Mouse (Mus musculus): ENCODE measurements around the gene Ccm2. TPM values are rescaled to one million over a fixed set of nuclear protein-coding genes. Genes with fewer than 3 reads are reported as not detected.
A peak's percentile ranks its signal among the peaks of the same experiment; 100 is the strongest.

Ccm2 gene
- polyA plus RNA-seq, 1 experiment = 100 TPM

DNA sequence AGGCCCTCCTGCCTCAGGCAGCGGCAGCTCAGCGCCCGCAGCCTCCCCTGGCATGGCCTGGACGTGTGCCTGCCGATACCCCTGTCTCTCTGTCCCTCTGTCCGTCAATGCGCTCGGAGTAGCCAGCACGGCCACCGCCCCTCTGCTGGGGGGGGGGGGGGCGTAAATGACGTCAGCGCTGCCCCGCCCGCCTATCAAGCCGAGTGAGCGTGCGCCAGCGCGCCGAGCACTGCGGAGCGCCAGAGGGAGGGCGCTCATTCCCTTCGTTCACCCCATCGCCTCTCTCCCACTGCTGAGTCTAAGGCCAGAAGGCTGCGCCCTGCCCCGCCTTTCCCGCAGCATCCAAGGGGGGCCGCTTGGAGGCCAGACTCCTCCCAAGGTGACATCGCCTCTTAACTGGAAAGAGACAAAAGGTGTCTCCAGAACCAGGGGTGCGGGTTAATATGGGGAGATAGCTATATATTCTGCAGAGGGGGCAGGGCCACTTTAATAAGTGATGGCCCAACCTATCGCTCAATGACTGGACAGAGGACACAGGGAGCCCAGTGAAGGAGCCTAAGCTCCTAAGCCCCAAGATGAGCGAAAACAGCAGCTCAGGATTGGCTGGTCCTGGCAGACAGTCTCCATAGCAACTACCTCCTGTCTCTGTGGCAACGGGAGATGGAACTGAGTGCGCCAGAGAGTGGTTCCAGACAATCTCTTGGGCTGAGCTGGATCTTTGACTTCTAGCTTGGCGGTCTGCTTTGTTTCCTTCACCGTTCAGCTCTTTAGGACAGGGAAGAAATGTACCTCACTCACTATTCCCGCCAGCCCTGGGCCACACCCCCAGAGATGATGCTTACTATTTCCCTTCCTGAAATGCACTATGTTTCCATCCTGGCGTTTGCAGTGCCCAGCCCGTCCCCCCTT lies 59.1 kb downstream of the Ccm2 start, which contains the start of gene Nacad:
Gene Nacad, minus strand, starts transcription at position 563 of the 909 bp plus-strand sequence.
- DNase-seq = no peak
- Histone ChIP-seq H3K4me3 (replicated peaks; ENCODE audit: extremely low read depth, low read depth, low read length) (peak within 1 kb of the TSS; percentile 6), H3K4me1 (ENCODE audit: control insufficient read depth, insufficient read depth, low read length) (no peaks in the 10 kb centered on the region; the same call in 1 of the 2 replicates)
- WGBS = 7% methylated on average over 35 of the region's 41 CpGs
- TF ChIP-seq POLR2A (IDR thresholded peaks at IDR 0.05; ENCODE audit: borderline replicate concordance, extremely low read depth, low read depth, low read length) (no peak), CTCF (IDR thresholded peaks at IDR 0.05; ENCODE audit: insufficient read depth, low read length) (no peak)

DNA sequence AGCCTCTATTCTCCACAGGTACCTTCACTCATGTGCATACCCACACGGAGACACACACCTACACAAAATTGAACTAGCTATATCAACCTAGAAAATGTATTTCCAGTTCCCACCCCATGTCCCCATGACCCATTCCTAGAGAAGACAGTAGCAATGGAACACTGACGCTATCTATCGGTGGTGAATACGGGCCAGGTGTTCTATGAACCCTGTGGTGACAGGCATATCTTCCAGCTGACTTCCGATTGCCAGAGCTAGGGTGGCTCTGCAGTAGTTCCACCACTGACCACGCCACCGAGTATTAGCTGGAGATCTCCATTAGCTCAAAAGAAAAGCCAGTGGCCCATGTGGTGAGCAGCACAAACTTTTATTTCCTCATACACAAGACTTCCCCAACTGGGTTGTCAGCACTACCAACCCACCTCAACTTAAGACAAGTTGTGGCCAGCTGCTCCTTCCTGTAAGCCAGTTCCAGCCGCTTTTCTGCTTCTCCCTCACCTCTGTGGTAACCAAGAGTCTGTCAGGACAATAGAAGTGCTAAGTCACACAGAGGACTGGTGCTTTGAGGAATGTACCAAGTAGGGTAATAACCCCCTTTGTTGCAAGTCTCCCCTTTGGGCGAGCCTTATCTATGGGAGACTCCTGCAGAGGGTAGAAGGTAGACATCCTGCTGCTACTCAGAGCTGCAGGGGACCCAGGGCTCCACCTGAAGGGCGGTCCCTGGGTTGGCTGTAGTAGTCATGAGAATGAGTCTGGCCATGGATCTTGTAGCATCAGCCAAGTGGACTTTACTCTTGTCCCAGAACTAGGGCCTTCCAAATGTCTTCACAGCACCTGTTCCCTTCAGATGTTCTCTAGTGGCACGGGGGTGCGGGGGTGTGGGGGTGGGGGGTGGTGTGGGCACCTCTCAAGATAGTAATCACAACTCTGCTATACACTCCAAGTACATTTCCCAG lies 68.8 kb downstream of the Ccm2 start:
- TF ChIP-seq CTCF (IDR thresholded peaks at IDR 0.05; ENCODE audit: insufficient read depth, low read length) (no peak), POLR2A (IDR thresholded peaks at IDR 0.05; ENCODE audit: borderline replicate concordance, extremely low read depth, low read depth, low read length) (no peak)
- no peak for DNase-seq
- 82% methylated on average over 12 of the region's 12 CpGs for WGBS
- no peak overlapping the region for H3K4me3 ChIP-seq (replicated peaks; ENCODE audit: extremely low read depth, low read depth, low read length)
- H3K4me1 ChIP-seq (ENCODE audit: control insufficient read depth, insufficient read depth, low read length) = no peaks in the 10 kb centered on the region

DNA sequence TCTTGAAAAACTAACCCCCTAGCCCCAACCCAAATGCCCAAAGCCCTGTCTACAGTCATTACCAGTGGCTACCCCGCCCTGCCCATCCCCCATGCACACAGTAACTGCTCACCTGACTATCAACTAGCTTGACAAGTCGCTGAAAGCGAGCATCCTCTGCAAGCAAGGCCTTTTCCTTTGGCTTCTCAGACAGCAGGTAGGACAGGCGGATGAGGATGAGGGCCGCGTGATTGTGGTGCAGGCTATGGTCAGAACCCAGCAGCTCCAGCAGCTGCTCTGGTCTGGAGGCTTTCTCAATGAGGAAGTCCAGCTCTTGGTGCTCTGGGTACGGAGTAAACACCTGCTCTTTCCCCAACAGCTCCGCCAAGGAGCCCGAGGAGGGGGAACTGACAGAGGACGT lies 77.0 kb downstream of the Ccm2 start:
- Histone ChIP-seq H3K4me3 (replicated peaks; ENCODE audit: extremely low read depth, low read depth, low read length) (no peak overlapping the region), H3K4me1 (ENCODE audit: control insufficient read depth, insufficient read depth, low read length) (peaks cover 4% of the 10 kb centered on the region)
- no peak for DNase-seq
- WGBS = 78% methylated on average over 10 of the region's 10 CpGs
- TF ChIP-seq POLR2A (IDR thresholded peaks at IDR 0.05; ENCODE audit: borderline replicate concordance, extremely low read depth, low read depth, low read length) = no peak
- no peak for TF ChIP-seq CTCF (IDR thresholded peaks at IDR 0.05; ENCODE audit: insufficient read depth, low read length)

DNA sequence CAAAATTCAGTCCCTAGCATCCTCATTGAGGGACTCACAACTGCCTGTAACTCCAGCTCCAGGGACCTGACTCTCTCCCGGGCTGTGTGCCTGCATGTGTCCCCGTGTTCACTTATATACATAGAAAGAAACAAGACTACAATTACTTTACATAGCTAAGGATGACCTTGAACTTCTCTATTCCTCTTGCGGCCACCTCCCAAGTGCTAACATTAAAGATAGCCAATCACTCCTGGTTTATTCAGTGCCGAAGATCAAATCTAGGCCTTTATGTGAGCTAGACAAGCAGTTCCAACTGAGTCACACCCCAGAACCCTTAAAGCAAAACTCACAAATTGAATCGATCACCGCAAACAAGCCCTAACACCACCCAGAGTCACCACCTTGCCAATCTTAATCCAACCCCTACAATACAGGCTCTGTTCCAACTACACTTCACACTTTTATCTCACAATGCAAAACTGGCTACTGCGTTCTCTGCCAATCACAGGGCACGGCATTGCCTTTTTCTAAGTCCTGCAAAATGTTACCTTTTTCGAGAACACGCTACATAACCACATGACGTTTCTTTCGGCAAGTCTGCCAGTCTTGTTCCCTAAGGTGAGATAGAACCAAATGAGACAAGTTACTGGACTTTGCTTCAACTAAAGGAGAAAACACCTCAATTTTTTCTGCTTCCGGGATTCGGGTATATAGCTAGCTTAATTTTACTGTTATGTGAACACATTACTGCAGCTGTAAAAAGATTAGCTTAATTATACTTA lies 78.1 kb downstream of the Ccm2 start:
- WGBS = 57% methylated on average over 14 of the region's 14 CpGs
- Histone ChIP-seq H3K4me1 (ENCODE audit: control insufficient read depth, insufficient read depth, low read length) (peaks cover 4% of the 10 kb centered on the region), H3K4me3 (replicated peaks; ENCODE audit: extremely low read depth, low read depth, low read length) (peak overlapping the region; percentile 12)
- no peak for TF ChIP-seq POLR2A (IDR thresholded peaks at IDR 0.05; ENCODE audit: borderline replicate concordance, extremely low read depth, low read depth, low read length)
- TF ChIP-seq CTCF (IDR thresholded peaks at IDR 0.05; ENCODE audit: insufficient read depth, low read length) = no peak
- DNase-seq = no peak

DNA sequence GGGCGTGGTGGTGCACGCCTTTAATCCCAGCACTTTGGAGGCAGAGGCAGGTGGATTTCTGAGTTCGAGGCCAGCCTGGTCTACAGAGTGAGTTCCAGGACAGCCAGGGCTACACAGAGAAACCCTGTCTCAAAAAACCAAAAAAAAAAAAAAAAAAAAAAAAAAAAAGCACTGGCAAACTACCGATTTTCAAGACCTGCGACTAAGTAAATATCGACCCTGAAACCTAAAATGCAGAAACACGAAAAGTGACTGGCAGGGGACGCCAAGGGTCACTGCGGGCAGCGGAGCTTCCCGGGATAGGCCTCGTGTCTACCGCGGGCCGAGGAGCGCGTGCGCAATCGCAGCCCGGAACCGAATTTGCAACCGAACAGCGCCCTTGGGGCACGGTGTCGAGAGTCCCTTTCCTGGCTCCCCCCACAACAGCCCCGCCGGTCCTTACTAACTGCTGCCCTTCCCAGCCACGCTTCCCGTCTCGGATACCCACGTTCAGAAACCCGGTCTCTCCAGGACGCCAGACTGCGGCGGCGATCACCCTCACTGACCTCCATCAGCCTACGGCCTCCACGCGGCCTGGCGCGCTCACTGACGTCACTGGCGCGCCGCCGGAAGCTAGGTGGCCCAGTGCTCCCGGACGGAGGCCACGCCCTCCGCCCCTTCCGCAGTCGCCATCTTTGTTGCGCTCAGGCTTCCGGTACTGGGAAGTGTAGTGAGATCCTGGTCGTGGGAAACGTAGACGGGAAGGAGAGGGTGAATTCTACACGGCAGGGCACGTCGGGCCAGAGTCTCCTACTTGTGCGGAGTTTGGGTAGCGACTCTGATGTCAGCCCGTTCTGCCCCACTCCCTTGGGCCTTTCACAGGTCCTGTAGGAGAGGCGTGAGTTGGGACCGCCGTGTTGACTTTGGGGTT lies 79.0 kb downstream of the Ccm2 start, which contains the start of gene Tbrg4:
Gene Tbrg4, minus strand, starts transcription at position 590 of the 910 bp plus-strand sequence.
- Histone ChIP-seq H3K4me1 (ENCODE audit: control insufficient read depth, insufficient read depth, low read length) (peaks cover 4% of the 10 kb centered on the region), H3K4me3 (replicated peaks; ENCODE audit: extremely low read depth, low read depth, low read length) (peak within 1 kb of the TSS; percentile 88)
- peak; percentile 92 for DNase-seq
- under 1% methylated on average over 66 of the region's 66 CpGs for WGBS
- TF ChIP-seq CTCF (IDR thresholded peaks at IDR 0.05; ENCODE audit: insufficient read depth, low read length) = no peak
- TF ChIP-seq POLR2A (IDR thresholded peaks at IDR 0.05; ENCODE audit: borderline replicate concordance, extremely low read depth, low read depth, low read length) = peak; percentile 91

DNA sequence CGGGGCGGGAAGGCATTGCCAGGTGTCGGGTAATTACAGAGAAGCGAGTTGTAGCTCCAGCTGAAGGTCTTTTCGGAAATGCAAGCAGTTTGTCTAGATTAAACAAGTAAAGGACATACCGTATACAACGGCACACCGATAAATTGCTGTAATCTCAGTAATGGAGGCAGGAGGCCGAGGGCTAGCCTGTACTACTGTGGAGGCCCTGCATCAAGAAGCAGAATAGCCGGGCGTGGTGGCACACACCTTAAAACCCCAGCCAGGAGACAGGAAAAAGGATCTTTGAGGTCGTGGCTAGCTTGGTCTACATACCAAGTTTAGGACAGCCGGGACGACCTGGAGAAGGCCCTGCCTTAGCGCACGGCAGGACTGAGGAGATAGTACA lies 79.7 kb downstream of the Ccm2 start:
- peak overlapping the region; percentile 88 for H3K4me3 ChIP-seq (replicated peaks; ENCODE audit: extremely low read depth, low read depth, low read length)
- H3K4me1 ChIP-seq (ENCODE audit: control insufficient read depth, insufficient read depth, low read length) = peaks cover 4% of the 10 kb centered on the region
- 10% methylated on average over 16 of the region's 16 CpGs for WGBS
- DNase-seq = no peak
- no peak for TF ChIP-seq CTCF (IDR thresholded peaks at IDR 0.05; ENCODE audit: insufficient read depth, low read length)
- no peak for TF ChIP-seq POLR2A (IDR thresholded peaks at IDR 0.05; ENCODE audit: borderline replicate concordance, extremely low read depth, low read depth, low read length)

DNA sequence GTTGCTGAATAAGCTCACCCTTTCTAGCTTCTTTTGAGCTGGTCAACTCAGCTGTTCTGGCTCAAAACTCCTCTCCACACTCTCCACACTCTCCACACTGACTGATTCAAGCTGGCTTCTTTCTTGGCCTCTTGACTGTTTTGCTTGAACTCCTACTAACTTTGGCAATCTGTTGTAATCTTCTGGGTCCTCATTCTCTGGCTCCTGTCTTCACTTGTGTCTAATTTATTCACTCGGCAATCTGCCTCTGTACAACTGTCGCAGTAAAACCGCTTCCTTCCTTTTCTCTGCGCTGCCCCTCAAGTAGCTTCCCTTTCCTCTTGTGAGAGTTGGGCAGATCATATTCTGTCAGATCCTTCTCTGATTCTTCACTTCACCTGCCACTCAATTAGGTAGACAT lies 81.0 kb downstream of the Ccm2 start:
- Histone ChIP-seq H3K4me1 (ENCODE audit: control insufficient read depth, insufficient read depth, low read length) (peaks cover 4% of the 10 kb centered on the region), H3K4me3 (replicated peaks; ENCODE audit: extremely low read depth, low read depth, low read length) (no peak overlapping the region)
- 51% methylated on average over 4 of the region's 4 CpGs for WGBS
- TF ChIP-seq CTCF (IDR thresholded peaks at IDR 0.05; ENCODE audit: insufficient read depth, low read length) (no peak), POLR2A (IDR thresholded peaks at IDR 0.05; ENCODE audit: borderline replicate concordance, extremely low read depth, low read depth, low read length) (no peak)
- no peak for DNase-seq

DNA sequence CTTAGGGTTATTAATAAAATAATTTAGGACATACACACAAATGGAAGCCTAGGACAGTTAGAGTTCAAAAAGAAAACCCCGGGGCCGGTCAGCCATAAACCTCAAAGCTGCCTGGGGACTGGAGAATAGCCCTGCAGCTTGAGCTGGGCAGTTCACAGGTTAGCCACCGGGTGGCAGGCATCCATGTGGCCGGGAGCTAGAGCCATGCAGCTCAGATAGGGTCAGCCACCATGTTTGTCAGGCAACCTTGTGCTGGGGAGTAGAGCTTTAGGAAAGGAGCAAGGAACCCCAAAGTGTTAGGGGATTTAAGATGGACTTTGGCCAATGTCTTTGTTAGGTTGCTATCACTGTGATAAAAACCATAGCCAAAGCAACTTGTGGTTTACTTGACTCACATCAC lies 81.9 kb downstream of the Ccm2 start:
- peak; percentile 66 for TF ChIP-seq CTCF (IDR thresholded peaks at IDR 0.05; ENCODE audit: insufficient read depth, low read length)
- TF ChIP-seq POLR2A (IDR thresholded peaks at IDR 0.05; ENCODE audit: borderline replicate concordance, extremely low read depth, low read depth, low read length) = no peak
- Histone ChIP-seq H3K4me3 (replicated peaks; ENCODE audit: extremely low read depth, low read depth, low read length) (no peak overlapping the region), H3K4me1 (ENCODE audit: control insufficient read depth, insufficient read depth, low read length) (peaks cover 4% of the 10 kb centered on the region)
- DNase-seq = peak; percentile 48
- WGBS = 31% methylated on average over 4 of the region's 4 CpGs

Measured in lung, adult 2 months (tissue).